In genomic region chr9:48980371-48980770, GRCm38 (mm10) we compare ENCODE assay signal across 31 mouse cellular contexts. TPM values are rescaled to one million over a fixed set of nuclear protein-coding genes. Genes with fewer than 3 reads are reported as not detected.
DNase-seq lines count a peak whose midpoint lies in the region; ATAC-seq and TF ChIP-seq lines count a peak whose summit lies in the region.
"Had no signal": no experiment of that assay in that cellular context is flagged by ENCODE, and none has a peak within 500 bp of the region (broad histone marks: within the 10 kb centered on the region; RNA-seq: fewer than 3 reads in every experiment).

No protein-coding gene starts in this region.

- no peak for DNase-seq in heart, embryonic 10.5 days (ENCODE audit: low spot score)
- no peak for DNase-seq in heart, postnatal 10 days
- no peak for DNase-seq in heart, adult 11 months
- DNase-seq in CD4-positive helper T cell, adult 2 months (ENCODE audit: low read depth, low spot score) = peak; percentile 58
- no peak for DNase-seq in heart, postnatal 0 days (ENCODE audit: low spot score)
- DNase-seq in layer of hippocampus, adult 11-12 months (ENCODE audit: low spot score) = no peak
- DNase-seq: adrenal gland, postnatal 14 days; cerebellum, adult 2 months; cerebellum, postnatal 25 days; embryo, embryonic 11 days; gastrocnemius, postnatal 36 days; kidney, adult 9 months; kidney, postnatal 14 days; liver, embryonic 13.5 days; lung, embryonic 14.5 days had no signal

- peak overlapping the region; percentile 62 for H3K27ac ChIP-seq in heart, embryonic 10.5 days
- peak overlapping the region; percentile 70 for H3K27ac ChIP-seq in heart, embryonic 16.5 days (ENCODE audit: low read length)
- peak overlapping the region; percentile 73 for H3K27ac ChIP-seq in heart, postnatal 0 days (ENCODE audit: low read depth)
- H3K27ac ChIP-seq: embryonic facial prominence, embryonic 13.5 days; forebrain, embryonic 12.5 days; hindbrain, embryonic 10.5 days; layer of hippocampus, adult 2 months; limb, embryonic 13.5 days; liver, embryonic 13.5 days; midbrain, embryonic 10.5 days had no signal

- no peaks in the 10 kb centered on the region for H3K27me3 ChIP-seq in heart, embryonic 10.5 days (ENCODE audit: insufficient read depth, poor library complexity, severe bottlenecking)
- H3K27me3 ChIP-seq in heart, embryonic 16.5 days (ENCODE audit: control insufficient read depth, insufficient read depth, low read length) = no peaks in the 10 kb centered on the region
- no peaks in the 10 kb centered on the region for H3K27me3 ChIP-seq in heart, postnatal 0 days (ENCODE audit: control insufficient read depth, insufficient read depth, low read length)
- H3K27me3 ChIP-seq: embryonic facial prominence, embryonic 13.5 days; forebrain, embryonic 12.5 days; limb, embryonic 13.5 days; liver, embryonic 13.5 days had no signal

- no peak overlapping the region for H3K4me3 ChIP-seq in heart, embryonic 10.5 days
- H3K4me3 ChIP-seq in heart, embryonic 16.5 days (ENCODE audit: low read length) = no peak overlapping the region
- H3K4me3 ChIP-seq in heart, postnatal 0 days (ENCODE audit: low read depth, low read length) = no peak overlapping the region
- H3K4me3 ChIP-seq: embryonic facial prominence, embryonic 13.5 days; erythroblast, embryonic 14.5 days; forebrain, embryonic 12.5 days; hindbrain, embryonic 10.5 days; layer of hippocampus, adult 2 months; limb, embryonic 13.5 days; liver, embryonic 13.5 days; midbrain, embryonic 10.5 days; myocyte had no signal

- 0 out of 2 replicates have a peak, but pooled peaks cover 2% of the 10 kb centered on the region for H3K36me3 ChIP-seq in heart, embryonic 10.5 days
- H3K36me3 ChIP-seq in heart, embryonic 16.5 days (ENCODE audit: control insufficient read depth, insufficient read depth) = no peaks in the 10 kb centered on the region
- no peaks in the 10 kb centered on the region for H3K36me3 ChIP-seq in heart, postnatal 0 days (replicated peaks; ENCODE audit: control insufficient read depth, insufficient read depth, low read length)
- H3K36me3 ChIP-seq: embryonic facial prominence, embryonic 13.5 days; forebrain, embryonic 12.5 days; limb, embryonic 13.5 days; liver, embryonic 13.5 days; midbrain, embryonic 10.5 days had no signal

- no peak for ATAC-seq in heart, embryonic 16.5 days (replicated peaks; ENCODE audit: extremely low read depth, insufficient read depth, low FRiP score)
- ATAC-seq in heart, postnatal 0 days (ENCODE audit: insufficient read depth, low read depth) = no peak
- ATAC-seq: hindbrain, embryonic 16.5 days; intestine, embryonic 16.5 days; midbrain, embryonic 16.5 days had no signal

- no peaks in the 10 kb centered on the region for H3K9me3 ChIP-seq in heart, embryonic 10.5 days
- no peaks in the 10 kb centered on the region for H3K9me3 ChIP-seq in heart, embryonic 16.5 days (replicated peaks; ENCODE audit: control insufficient read depth, low read length)
- no peaks in the 10 kb centered on the region for H3K9me3 ChIP-seq in heart, postnatal 0 days (replicated peaks; ENCODE audit: control insufficient read depth, low read length)
- H3K9me3 ChIP-seq: embryonic facial prominence, embryonic 13.5 days; forebrain, embryonic 12.5 days; hindbrain, embryonic 10.5 days; limb, embryonic 13.5 days; liver, embryonic 13.5 days; midbrain, embryonic 10.5 days had no signal

- WGBS in heart, embryonic 10.5 days = 44% methylated on average over 5 of the region's 5 CpGs
- 46% methylated on average over 5 of the region's 5 CpGs for WGBS in heart, embryonic 16.5 days
- WGBS in heart, postnatal 0 days = 35% methylated on average over 5 of the region's 5 CpGs

- no peak for TF ChIP-seq EP300 in heart, postnatal 0 days (IDR thresholded peaks at IDR 0.05; ENCODE audit: low read depth)

- peaks cover 7% of the 10 kb centered on the region for H3K4me1 ChIP-seq in heart, embryonic 10.5 days
- peaks cover 2% of the 10 kb centered on the region for H3K4me1 ChIP-seq in heart, embryonic 16.5 days (ENCODE audit: control insufficient read depth, insufficient read depth, low read length)
- peaks cover 9% of the 10 kb centered on the region; the same call in 1 of the 2 replicates for H3K4me1 ChIP-seq in heart, postnatal 0 days (ENCODE audit: control insufficient read depth, insufficient read depth)

- no peak for TF ChIP-seq CTCF in heart, postnatal 0 days (IDR thresholded peaks at IDR 0.05; ENCODE audit: low read depth)

- H3K9ac ChIP-seq in heart, embryonic 16.5 days (ENCODE audit: low read length) = no peak overlapping the region
- no peak overlapping the region for H3K9ac ChIP-seq in heart, postnatal 0 days (replicated peaks; ENCODE audit: low read depth, low read length)
- H3K9ac ChIP-seq: embryonic facial prominence, embryonic 13.5 days; forebrain, embryonic 12.5 days; limb, embryonic 13.5 days; liver, embryonic 13.5 days; lung, embryonic 14.5 days had no signal

- intact Hi-C loops in heart, postnatal 10 days (cut with DNase I) = loop anchor here (10.0 kb wide), 2 partner anchors 256 to 486 kb away; partner anchors contain the start of genes Gm5617 and Rbm7

- no peak overlapping the region for H3K4me2 ChIP-seq in heart, embryonic 16.5 days (ENCODE audit: low read depth, low read length)
- H3K4me2 ChIP-seq in heart, postnatal 0 days (ENCODE audit: low read depth, low read length) = no peak overlapping the region
- H3K4me2 ChIP-seq: embryonic facial prominence, embryonic 13.5 days; forebrain, embryonic 12.5 days; limb, embryonic 13.5 days; liver, embryonic 13.5 days; lung, embryonic 14.5 days had no signal

RNA-seq across cellular contexts. Expression of gene Usp28, which starts 4.8 kb away (rescaled TPM):
- polyA plus RNA-seq in heart, embryonic 10.5 days (2016; fragmentation: Nextera tagmentation; extraction: Ambion mirVana) = 86.2 and 146 TPM in 2 replicates
- 100 to 1,000 TPM; 161 to 198 TPM for total RNA-seq in heart, postnatal 10 days (2021)
- 119 and 121 TPM in 2 replicates for polyA plus RNA-seq in heart, embryonic 16.5 days (2015; fragmentation: Nextera tagmentation; extraction: Ambion mirVana)
- 102 and 136 TPM in 2 replicates for total RNA-seq in heart, postnatal 0 days (2014; rRNA removed; ENCODE audit: low replicate concordance)
- 87.2 and 93.1 TPM in 2 replicates for polyA plus RNA-seq in heart, postnatal 0 days (2015; fragmentation: Nextera tagmentation; extraction: Ambion mirVana)

RNA-seq across cellular contexts. Expression of gene Htr3b, which starts 15.6 kb away (rescaled TPM):
- polyA plus RNA-seq in heart, embryonic 10.5 days (2016; fragmentation: Nextera tagmentation; extraction: Ambion mirVana) = not detected in 2 replicates
- not detected for total RNA-seq in heart, postnatal 10 days (2021)
- 0.07 and 0.08 TPM in 2 replicates for polyA plus RNA-seq in heart, embryonic 16.5 days (2015; fragmentation: Nextera tagmentation; extraction: Ambion mirVana)
- not detected in 2 replicates for total RNA-seq in heart, postnatal 0 days (2014; rRNA removed; ENCODE audit: low replicate concordance)
- polyA plus RNA-seq in heart, postnatal 0 days (2015; fragmentation: Nextera tagmentation; extraction: Ambion mirVana) = not detected in 2 replicates
- total RNA-seq: gastrocnemius, adult 18-20 months; gastrocnemius, postnatal 36 days; layer of hippocampus, adult 2 months; layer of hippocampus, postnatal 25 days; left cerebral cortex, postnatal 10 days had no signal
- polyA plus RNA-seq: cerebellum, adult 2 months; erythroblast, embryonic 14.5 days; forebrain, embryonic 12.5 days; limb, embryonic 13.5 days; liver, embryonic 13.5 days; lung, embryonic 14.5 days; midbrain, embryonic 16.5 days; myocyte; thymus, postnatal 0 days had no signal
